Mouse (Mus musculus) spleen, postnatal 0 days (tissue): Measurements from ENCODE around the gene Olfr750. TPM values are rescaled to one million over a fixed set of nuclear protein-coding genes. Genes with fewer than 3 reads are reported as not detected.

ENCODE experiments used
- polyA plus RNA-seq: library from polyadenylated mRNA; unstranded; fragments of >200 nt; fragmentation: Nextera tagmentation; extraction: Ambion mirVana; gene quantifications from 2 replicates; pipeline ENCODE4 v1.2.1, GENCODE M21; 2015

Gene Olfr750
- polyA plus RNA-seq, result not detected in 2 replicates

GRCm38 (mm10) chr14:51074335-51074734, at the start of gene Olfr750:
Gene Olfr750 (minus strand): TSS chr14:51074435.

DNA sequence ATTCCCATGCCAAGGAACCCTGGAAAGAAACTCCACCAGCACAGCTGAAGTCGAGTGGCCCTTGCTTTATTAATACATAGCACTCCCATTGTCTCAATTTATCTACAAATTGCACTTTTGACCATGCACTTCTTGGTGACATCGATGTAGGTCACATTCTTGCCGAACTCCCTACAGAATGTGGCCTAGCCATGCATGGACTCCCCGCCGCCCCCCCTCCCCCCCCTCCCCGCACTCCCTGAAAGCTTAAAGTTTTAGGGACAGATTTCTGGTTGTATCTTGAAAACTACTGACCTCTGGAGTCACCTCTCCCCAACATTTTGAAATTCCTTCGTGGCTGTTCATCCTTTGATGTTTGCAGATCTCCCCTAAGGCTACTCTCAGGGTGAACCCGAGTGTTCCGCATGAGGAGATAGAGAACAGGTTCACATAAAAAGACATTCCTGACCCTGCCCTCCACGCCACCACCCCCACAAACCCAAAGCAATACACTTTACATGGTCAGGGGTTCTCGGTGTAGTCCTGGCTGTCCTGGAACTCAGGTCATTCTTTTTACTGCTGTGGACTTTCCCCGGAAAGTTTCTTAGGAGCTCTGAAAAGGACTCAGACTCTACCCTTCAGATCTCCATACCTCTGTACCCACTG, 39.8 kb upstream of the Olfr750 start, which contains the start of gene Eddm3b:
Eddm3b (plus strand) TSS at position 511 of the 645 bp plus-strand sequence.

GRCm38 (mm10) chr14:51090921-51091900, 17.0 kb upstream of the Olfr750 start, which contains the start of the genes Rnase4 and Ang:
Gene Rnase4 (plus strand): TSS chr14:51091077.
Gene Ang (plus strand): TSS chr14:51091150.

DNA sequence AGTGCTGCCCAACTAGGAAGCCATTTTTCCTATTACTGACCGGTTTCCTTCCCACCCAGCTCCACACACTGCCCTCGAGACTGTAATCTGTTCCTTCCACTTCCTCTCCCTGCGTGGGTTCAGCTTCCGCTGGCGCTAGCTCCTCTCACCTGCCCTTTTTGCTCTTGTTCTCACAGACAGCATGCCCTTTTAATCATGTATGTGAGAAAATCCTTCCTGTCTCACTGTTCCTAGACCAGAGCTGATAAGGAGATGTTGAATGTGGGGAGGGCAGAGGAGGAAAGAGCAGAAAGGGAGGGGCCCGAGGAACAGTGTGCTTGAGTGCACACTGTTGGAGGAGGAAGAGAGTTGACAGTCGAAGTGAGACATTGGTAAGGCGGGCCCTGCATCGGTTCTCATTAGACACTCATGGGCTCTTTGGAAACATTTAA, 16.8 kb downstream of the Olfr750 start, which contains the start of gene Rnase12:
Rnase12 (minus strand) TSS at position 261 of the 431 bp plus-strand sequence.

GRCm38 (mm10) chr14:51050063-51050462, 24.2 kb downstream of the Olfr750 start, which contains the start of gene Rnase11:
Gene Rnase11 (minus strand): TSS chr14:51050163.

DNA sequence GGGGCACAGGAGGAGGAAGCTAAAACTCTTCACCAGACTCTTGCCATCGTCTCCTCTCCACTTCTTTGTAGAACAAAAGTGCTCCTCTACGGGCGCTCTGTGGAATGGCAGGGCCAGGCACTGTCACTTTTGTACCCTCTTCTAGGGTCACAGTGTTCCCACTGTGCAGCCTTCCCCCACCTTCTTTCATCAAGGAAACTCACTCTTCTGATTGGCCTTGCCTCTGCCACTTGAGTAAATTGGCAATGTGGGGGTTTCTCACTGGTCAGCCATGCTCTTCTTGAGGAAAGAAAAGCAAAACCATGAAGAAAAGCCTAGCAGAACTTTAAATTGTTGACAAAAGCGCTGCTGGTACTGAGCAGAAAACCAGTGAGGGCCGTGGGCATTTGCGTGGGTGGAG, 32.5 kb downstream of the Olfr750 start, which contains the start of gene Rnase9:
Rnase9 (minus strand) TSS at position 101 of the 400 bp plus-strand sequence.

Other genes with a start within 250 kb of the Olfr750 start
- 9.8 and 14.8 TPM in 2 replicates for gene Tep1, start 203.9 kb downstream of the Olfr750 start, polyA plus RNA-seq
- 0.16 and 0.24 TPM in 2 replicates for gene Klhl33, start 176.9 kb downstream of the Olfr750 start, polyA plus RNA-seq
- 73.5 and 76.4 TPM in 2 replicates for gene Osgep, start 149.5 kb downstream of the Olfr750 start, polyA plus RNA-seq
- 94.3 and 96.1 TPM in 2 replicates for gene Apex1, start 149.5 kb downstream of the Olfr750 start, polyA plus RNA-seq
- gene Pip4p1, start 143.6 kb downstream of the Olfr750 start, polyA plus RNA-seq, result 25.7 and 27.4 TPM in 2 replicates
- gene Pnp, start 143.4 kb downstream of the Olfr750 start, polyA plus RNA-seq, result 129 and 140 TPM in 2 replicates
- not detected in 2 replicates for gene Gm49342, start 129.9 kb downstream of the Olfr750 start, polyA plus RNA-seq
- gene Pnp2, start 118.4 kb downstream of the Olfr750 start, polyA plus RNA-seq, result 21.4 and 25.9 TPM in 2 replicates
- gene Rnase10, start 66.7 kb downstream of the Olfr750 start, polyA plus RNA-seq, result 0.07 and 0.11 TPM in 2 replicates
- gene Rnase9, start 32.6 kb downstream of the Olfr750 start, polyA plus RNA-seq, result not detected in 2 replicates
- not detected in 2 replicates for gene Rnase11, start 24.3 kb downstream of the Olfr750 start, polyA plus RNA-seq
- gene Rnase12, start 16.8 kb downstream of the Olfr750 start, polyA plus RNA-seq, result 4.3 and 5.3 TPM in 2 replicates
- 24.0 and 29.5 TPM in 2 replicates for gene Rnase4, start 16.6 kb upstream of the Olfr750 start, polyA plus RNA-seq
- gene Ang, start 16.7 kb upstream of the Olfr750 start, polyA plus RNA-seq, result 3.8 and 4.9 TPM in 2 replicates
- not detected in 2 replicates for gene Eddm3b, start 40.0 kb upstream of the Olfr750 start, polyA plus RNA-seq
- 17.2 and 18.7 TPM in 2 replicates for gene Rnase6, start 49.5 kb upstream of the Olfr750 start, polyA plus RNA-seq
- gene Rnase1, start 72.3 kb upstream of the Olfr750 start, polyA plus RNA-seq, result 9.1 and 26.1 TPM in 2 replicates
- gene Rnase2b, start 87.8 kb upstream of the Olfr750 start, polyA plus RNA-seq, result not detected in 2 replicates
- not detected in 2 replicates for gene Ang2, start 124.7 kb upstream of the Olfr750 start, polyA plus RNA-seq
- not detected in 2 replicates for gene Ear14, start 129.0 kb upstream of the Olfr750 start, polyA plus RNA-seq
- not detected in 2 replicates for gene Rnase2a, start 181.7 kb upstream of the Olfr750 start, polyA plus RNA-seq